Comparison of ENCODE assay signal across 11 mouse cellular contexts in the genomic region with DNA sequence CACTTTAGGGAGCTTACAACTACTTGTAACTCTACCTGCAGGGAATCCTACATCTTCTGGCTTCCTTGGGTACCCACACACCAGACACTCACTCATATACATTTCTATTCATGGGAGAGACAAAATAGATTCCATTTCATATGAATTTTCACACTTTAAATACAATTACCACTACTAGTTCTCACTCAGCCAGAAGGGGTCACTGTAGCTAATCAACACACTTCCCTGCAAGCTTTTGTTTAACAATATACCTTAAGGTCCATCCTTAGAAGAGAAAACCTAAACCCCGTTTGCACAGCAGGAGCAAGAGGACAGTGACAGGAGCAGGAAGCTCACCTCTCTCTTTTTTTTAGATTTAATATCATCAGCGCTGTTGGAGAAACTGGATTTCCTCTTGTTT. TPM values are rescaled to one million over a fixed set of nuclear protein-coding genes. Genes with fewer than 3 reads are reported as not detected.
DNase-seq lines count a peak whose midpoint lies in the region.
"Had no signal": no experiment of that assay in that cellular context is flagged by ENCODE, and none has a peak within 500 bp of the region (broad histone marks: within the 10 kb centered on the region; RNA-seq: fewer than 3 reads in every experiment).

No protein-coding gene starts in this region.

- DNase-seq in cerebellum, postnatal 10 days, result peak; percentile 8 to 32
- DNase-seq in cerebellum, adult 11-12 months, result no peak
- DNase-seq in kidney, postnatal 36 days, result peak; percentile 32 to 43
- no peak for DNase-seq in kidney, adult 9 months
- DNase-seq in thymus, postnatal 14 days, result peak; percentile 28
- DNase-seq in thymus, postnatal 36 days, result no peak
- DNase-seq in adrenal gland, postnatal 4 days (ENCODE audit: low spot score in 2 of 2), result no peak
- no peak for DNase-seq in heart, postnatal 25 days (ENCODE audit: low spot score)
- DNase-seq: cerebellum, postnatal 25 days; layer of hippocampus, adult 9-11 months; right cerebral cortex, postnatal 25 days had no signal

- intact Hi-C loops in heart, postnatal 25 days (cut with DNase I), result loop anchor here (5.0 kb wide), 1 partner anchor 42 kb away; no protein-coding TSS in a partner anchor

RNA-seq across cellular contexts. Expression of gene Cbx5, which starts 34.5 kb away (rescaled TPM):
- 100 to 1,000 TPM; 111 to 127 TPM for total RNA-seq in adrenal gland, postnatal 4 days (2021)
- 10 to 100 TPM; 55.9 to 63.9 TPM for total RNA-seq in heart, postnatal 25 days (2021)

RNA-seq across cellular contexts. Expression of gene Hnrnpa1, which starts 35.1 kb away (rescaled TPM):
- 100 to 1,000 TPM; 404 to 457 TPM for total RNA-seq in adrenal gland, postnatal 4 days (2021)
- 100 to 1,000 TPM; 133 to 153 TPM for total RNA-seq in heart, postnatal 25 days (2021)

RNA-seq across cellular contexts. Expression of gene Smug1, which starts 38.3 kb away (rescaled TPM):
- total RNA-seq in adrenal gland, postnatal 4 days (2021), result 10 to 100 TPM; 17.7 to 19.0 TPM
- 10 to 100 TPM; 12.2 to 14.1 TPM for total RNA-seq in heart, postnatal 25 days (2021)

RNA-seq across cellular contexts. Expression of gene Nfe2, which starts 53.0 kb away (rescaled TPM):
- total RNA-seq in adrenal gland, postnatal 4 days (2021), result 1 to 10 TPM; 5.8 to 8.9 TPM
- total RNA-seq in heart, postnatal 25 days (2021), result under 1 TPM; 0.42 to 0.64 TPM

Comparison
In these comparisons a context has a peak if more than half of its experiments do, and no peak if none do; other contexts are left out.
1. DNase-seq: peak in cerebellum, postnatal 10 days (2 of 2), kidney, postnatal 36 days (2 of 2) and thymus, postnatal 14 days (single experiment); none in cerebellum, adult 11-12 months (single experiment), kidney, adult 9 months (single experiment), thymus, postnatal 36 days (0 of 2), adrenal gland, postnatal 4 days (0 of 2) and heart, postnatal 25 days (single experiment).